Comparison of ENCODE assay signal across 7 mouse cellular contexts in the genomic region with DNA sequence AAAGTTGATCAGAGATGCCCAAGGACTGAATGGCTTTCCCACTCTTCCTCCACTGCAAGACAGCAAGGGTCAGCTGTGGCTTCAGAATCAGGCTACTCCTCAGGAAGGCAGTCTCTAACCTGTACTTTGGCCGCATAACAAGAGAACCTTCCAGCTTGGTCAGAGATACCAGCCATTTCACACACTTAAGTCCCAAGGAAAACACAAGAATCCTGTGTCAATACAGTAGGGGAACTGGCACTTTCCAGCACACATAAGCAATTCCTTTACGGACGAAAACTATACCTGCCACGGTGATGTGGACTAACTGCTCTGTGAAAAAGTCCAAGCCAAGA. TPM values are rescaled to one million over a fixed set of nuclear protein-coding genes. Genes with fewer than 3 reads are reported as not detected.
A peak's percentile ranks its signal among the peaks of the same experiment; 100 is the strongest.
DNase-seq lines count a peak whose midpoint lies in the region; ATAC-seq and TF ChIP-seq lines count a peak whose summit lies in the region.

No protein-coding gene starts in this region.

- H3K27ac ChIP-seq in lung, embryonic 14.5 days (ENCODE audit: low read depth): no peak overlapping the region
- no peak overlapping the region for H3K27ac ChIP-seq in embryonic fibroblast, embryonic 13.5 days (ENCODE audit: insufficient read depth, low read length)
- no peak overlapping the region for H3K27ac ChIP-seq in limb, embryonic 11.5 days (replicated peaks; ENCODE audit: low read depth, low read length)
- H3K27ac ChIP-seq in small intestine, adult 2 months (ENCODE audit: insufficient read depth, low read depth, low read length): peak overlapping the region; percentile 71

- 0 out of 2 replicates have a peak, but pooled peaks cover 11% of the 10 kb centered on the region for H3K36me3 ChIP-seq in lung, embryonic 14.5 days (ENCODE audit: insufficient read depth)
- no peaks in the 10 kb centered on the region; the same call in 1 of the 2 replicates for H3K36me3 ChIP-seq in limb, embryonic 11.5 days (ENCODE audit: control insufficient read depth, insufficient read depth, low read length)
- peaks cover 4% of the 10 kb centered on the region for H3K36me3 ChIP-seq in small intestine, adult 2 months (ENCODE audit: control insufficient read depth, insufficient read depth, low read length)

- no peaks in the 10 kb centered on the region for H3K9me3 ChIP-seq in lung, embryonic 14.5 days (ENCODE audit: low read depth, low read length)
- H3K9me3 ChIP-seq in limb, embryonic 11.5 days (ENCODE audit: control insufficient read depth, low read length): no peaks in the 10 kb centered on the region

- TF ChIP-seq POLR2A in embryonic fibroblast, embryonic 13.5 days (IDR thresholded peaks at IDR 0.05; ENCODE audit: low read depth, low read length): no peak
- TF ChIP-seq POLR2A in small intestine, adult 2 months (IDR thresholded peaks at IDR 0.05; ENCODE audit: low read depth, low read length): no peak

- H3K4me1 ChIP-seq in lung, embryonic 14.5 days (ENCODE audit: insufficient read depth): peaks cover 6% of the 10 kb centered on the region
- H3K4me1 ChIP-seq in embryonic fibroblast, embryonic 13.5 days (ENCODE audit: control insufficient read depth, insufficient read depth, low read length): peaks cover 10% of the 10 kb centered on the region
- H3K4me1 ChIP-seq in limb, embryonic 11.5 days (ENCODE audit: control insufficient read depth, insufficient read depth, low read length): peaks cover 3% of the 10 kb centered on the region
- H3K4me1 ChIP-seq in small intestine, adult 2 months (ENCODE audit: control insufficient read depth, insufficient read depth, insufficient read length, low read length): peaks cover 18% of the 10 kb centered on the region

- WGBS in lung, embryonic 14.5 days: 56% methylated on average over 4 of the region's 4 CpGs
- 87% methylated on average over 4 of the region's 4 CpGs for WGBS in limb, embryonic 11.5 days
- 19% methylated on average over 4 of the region's 4 CpGs for WGBS in small intestine, adult 2 months

- no peaks in the 10 kb centered on the region for H3K27me3 ChIP-seq in lung, embryonic 14.5 days (ENCODE audit: insufficient read depth, low read length)
- H3K27me3 ChIP-seq in limb, embryonic 11.5 days (ENCODE audit: control insufficient read depth, insufficient read depth, low read length): no peaks in the 10 kb centered on the region
- no peaks in the 10 kb centered on the region for H3K27me3 ChIP-seq in small intestine, adult 2 months (ENCODE audit: control insufficient read depth, insufficient read depth, low read length)

- no peak for DNase-seq in lung, embryonic 14.5 days
- DNase-seq in lung, adult 18-20 months: no peak
- DNase-seq in limb, embryonic 11.5 days (ENCODE audit: low spot score): no peak
- DNase-seq in right cerebral cortex, postnatal 10 days (ENCODE audit: low spot score in 2 of 2): no peak
- DNase-seq in right cerebral cortex, postnatal 4 days: no peak

- peak overlapping the region; percentile 84 for H3K4me2 ChIP-seq in lung, embryonic 14.5 days
- H3K4me2 ChIP-seq in limb, embryonic 11.5 days (ENCODE audit: low read depth, severe bottlenecking): peak overlapping the region; percentile 74

- peak overlapping the region; percentile 90 for H3K4me3 ChIP-seq in lung, embryonic 14.5 days (ENCODE audit: low read depth, low read length)
- H3K4me3 ChIP-seq in embryonic fibroblast, embryonic 13.5 days (ENCODE audit: insufficient read depth, low read length): peak overlapping the region; percentile 90
- H3K4me3 ChIP-seq in limb, embryonic 11.5 days (ENCODE audit: low read depth, low read length): peak overlapping the region; percentile 96; the same call in 1 of the 2 replicates
- H3K4me3 ChIP-seq in small intestine, adult 2 months (ENCODE audit: low read depth, low read length): peak overlapping the region; percentile 92; the same call in 1 of the 2 replicates

- H3K9ac ChIP-seq in lung, embryonic 14.5 days: peak overlapping the region; percentile 90
- no peak overlapping the region for H3K9ac ChIP-seq in limb, embryonic 11.5 days (ENCODE audit: low read length)

- TF ChIP-seq CTCF in lung, embryonic 14.5 days (IDR thresholded peaks at IDR 0.05; ENCODE audit: low read depth): no peak
- TF ChIP-seq CTCF in embryonic fibroblast, embryonic 13.5 days (IDR thresholded peaks at IDR 0.05; ENCODE audit: borderline replicate concordance, insufficient read depth, low read length): no peak
- TF ChIP-seq CTCF in small intestine, adult 2 months (IDR thresholded peaks at IDR 0.05; ENCODE audit: extremely low read depth, insufficient read length, insufficient replicate concordance, low read depth, low read length): no peak

- no peak for ATAC-seq in lung, embryonic 14.5 days (ENCODE audit: insufficient read depth)
- ATAC-seq in limb, embryonic 11.5 days (ENCODE audit: insufficient number of reproducible peaks, low FRiP score, low TSS enrichment, low read depth): no peak

RNA-seq across cellular contexts. Expression of gene Rab5c, which starts 1.3 kb away (rescaled TPM):
- polyA plus RNA-seq in lung, embryonic 14.5 days (2014; fragmentation: Nextera tagmentation; extraction: Ambion mirVana): 49.9 and 51.3 TPM in 2 replicates
- polyA plus RNA-seq in embryonic fibroblast, embryonic 13.5 days (2011; ENCODE audit: insufficient read length, low read depth, missing spikeins): 163 and 168 TPM in 2 replicates
- 45.8 and 68.7 TPM in 2 replicates for polyA plus RNA-seq in limb, embryonic 11.5 days (2014; fragmentation: Nextera tagmentation; extraction: Ambion mirVana)
- polyA plus RNA-seq in small intestine, adult 2 months (2012; rRNA removed): 186 and 350 TPM in 2 replicates

RNA-seq across cellular contexts. Expression of gene Kcnh4, which starts 23.0 kb away (rescaled TPM):
- polyA plus RNA-seq in lung, embryonic 14.5 days (2014; fragmentation: Nextera tagmentation; extraction: Ambion mirVana): not detected in 2 replicates
- not detected in 2 replicates for polyA plus RNA-seq in embryonic fibroblast, embryonic 13.5 days (2011; ENCODE audit: insufficient read length, low read depth, missing spikeins)
- polyA plus RNA-seq in limb, embryonic 11.5 days (2014; fragmentation: Nextera tagmentation; extraction: Ambion mirVana): not detected in 2 replicates
- 0.04 TPM in 1 of 2 replicates, not detected in the other for polyA plus RNA-seq in small intestine, adult 2 months (2012; rRNA removed)

RNA-seq across cellular contexts. Expression of gene Hspb9, which starts 23.1 kb away (rescaled TPM):
- polyA plus RNA-seq in lung, embryonic 14.5 days (2014; fragmentation: Nextera tagmentation; extraction: Ambion mirVana): 0.46 and 0.97 TPM in 2 replicates
- polyA plus RNA-seq in embryonic fibroblast, embryonic 13.5 days (2011; ENCODE audit: insufficient read length, low read depth, missing spikeins): not detected in 2 replicates
- 0.24 and 0.41 TPM in 2 replicates for polyA plus RNA-seq in limb, embryonic 11.5 days (2014; fragmentation: Nextera tagmentation; extraction: Ambion mirVana)
- not detected in 2 replicates for polyA plus RNA-seq in small intestine, adult 2 months (2012; rRNA removed)

RNA-seq across cellular contexts. Expression of gene Kat2a, which starts 24.4 kb away (rescaled TPM):
- polyA plus RNA-seq in lung, embryonic 14.5 days (2014; fragmentation: Nextera tagmentation; extraction: Ambion mirVana): 68.9 and 73.6 TPM in 2 replicates
- 31.1 and 34.1 TPM in 2 replicates for polyA plus RNA-seq in embryonic fibroblast, embryonic 13.5 days (2011; ENCODE audit: insufficient read length, low read depth, missing spikeins)
- polyA plus RNA-seq in limb, embryonic 11.5 days (2014; fragmentation: Nextera tagmentation; extraction: Ambion mirVana): 60.1 and 68.9 TPM in 2 replicates
- polyA plus RNA-seq in small intestine, adult 2 months (2012; rRNA removed): 10.9 and 12.2 TPM in 2 replicates

RNA-seq across cellular contexts. Expression of gene Hcrt, which starts 26.0 kb away (rescaled TPM):
- polyA plus RNA-seq in lung, embryonic 14.5 days (2014; fragmentation: Nextera tagmentation; extraction: Ambion mirVana): not detected in 2 replicates
- not detected in 2 replicates for polyA plus RNA-seq in embryonic fibroblast, embryonic 13.5 days (2011; ENCODE audit: insufficient read length, low read depth, missing spikeins)
- polyA plus RNA-seq in limb, embryonic 11.5 days (2014; fragmentation: Nextera tagmentation; extraction: Ambion mirVana): not detected in 2 replicates
- not detected in 2 replicates for polyA plus RNA-seq in small intestine, adult 2 months (2012; rRNA removed)
